Mouse (Mus musculus) myocyte (in vitro differentiated cells): ENCODE measurements around the gene Zbtb8os. TPM values are rescaled to one million over a fixed set of nuclear protein-coding genes. Genes with fewer than 3 reads are reported as not detected.
A peak's percentile ranks its signal among the peaks of the same experiment; 100 is the strongest.

Experiments
- H3K27me3 ChIP-seq: one replicate; pipeline ENCODE4 v1.6.1; 2011; ENCODE audit not compliant: control insufficient read depth, insufficient read depth, insufficient read length
- H3K36me3 ChIP-seq: one replicate; pipeline ENCODE4 v1.6.1; 2011; ENCODE audit not compliant: control insufficient read depth, insufficient read depth
- H3K4me2 ChIP-seq: one replicate; pipeline ENCODE4 v1.6.1; 2011; ENCODE audit warnings: low read depth, control low read depth
- H3K4me3 ChIP-seq: one replicate; pipeline ENCODE4 v1.5.1; 2011; ENCODE audit warnings: mild to moderate bottlenecking, control low read depth, moderate library complexity
- H3K79me2 ChIP-seq: one replicate; pipeline ENCODE4 v1.6.1; 2011; ENCODE audit not compliant: control insufficient read depth, insufficient read depth
- H3ac ChIP-seq: one replicate; pipeline ENCODE4 v1.6.1; 2011; ENCODE audit not compliant: control insufficient read depth, insufficient read length
- CEBPB ChIP-seq: IDR thresholded peaks from 2 replicates; pipeline ENCODE4 v1.6.1; 2011; ENCODE audit warnings: mild to moderate bottlenecking, moderate library complexity; ENCODE audit not compliant: poor library complexity, insufficient read depth, severe bottlenecking
- E2F4 ChIP-seq: IDR thresholded peaks from one replicate; pipeline ENCODE4 v1.6.1; 2011; ENCODE audit warnings: mild to moderate bottlenecking, control low read depth, moderate library complexity; ENCODE audit not compliant: insufficient read depth
- MAX ChIP-seq: IDR thresholded peaks from one replicate; pipeline ENCODE4 v1.6.1; 2011; ENCODE audit warnings: low read depth, mild to moderate bottlenecking, control low read depth
- MYOD1 ChIP-seq, 3 experiments: IDR thresholded peaks; one replicate each; pipeline ENCODE4 v1.6.1; 2011; ENCODE audit warnings: control low read depth in 2 of 3, low read depth in 2 of 3, mild to moderate bottlenecking in 2 of 3, moderate library complexity in 1 of 3; ENCODE audit not compliant: insufficient read length in 2 of 3, control insufficient read depth in 1 of 3
- MYOG ChIP-seq, 3 experiments: IDR thresholded peaks; one replicate each; pipeline ENCODE4 v1.6.1; 2011; ENCODE audit warnings: control low read depth in 2 of 3, low read depth in 2 of 3, mild to moderate bottlenecking in 2 of 3; ENCODE audit not compliant: insufficient read length in 2 of 3, control insufficient read depth in 1 of 3, insufficient read depth in 1 of 3
- POLR2A ChIP-seq: IDR thresholded peaks from one replicate; pipeline ENCODE4 v1.6.1; 2011; ENCODE audit warnings: low read depth, mild to moderate bottlenecking, control low read depth, moderate library complexity; ENCODE audit not compliant: insufficient read length
- POLR2AphosphoS2 ChIP-seq: IDR thresholded peaks from one replicate; pipeline ENCODE4 v1.6.1; 2011; ENCODE audit warnings: low read depth, control low read depth; ENCODE audit not compliant: insufficient read length
- REST ChIP-seq: IDR thresholded peaks from one replicate; pipeline ENCODE4 v1.6.1; 2011; ENCODE audit warnings: mild to moderate bottlenecking, control low read depth, moderate library complexity; ENCODE audit not compliant: insufficient read depth, insufficient read length
- SRF ChIP-seq: IDR thresholded peaks from one replicate; pipeline ENCODE4 v1.6.1; 2011; ENCODE audit warnings: low read depth; ENCODE audit not compliant: control insufficient read depth, insufficient read length
- TCF12 ChIP-seq: IDR thresholded peaks from one replicate; pipeline ENCODE4 v1.6.1; 2011; ENCODE audit warnings: mild to moderate bottlenecking, control low read depth; ENCODE audit not compliant: poor library complexity, insufficient read depth, severe bottlenecking
- TCF3 ChIP-seq: IDR thresholded peaks from one replicate; pipeline ENCODE4 v1.6.1; 2011; ENCODE audit warnings: low read depth, control low read depth; ENCODE audit not compliant: insufficient read length
- USF1 ChIP-seq: IDR thresholded peaks from one replicate; pipeline ENCODE4 v1.6.1; 2011; ENCODE audit warnings: low read depth, mild to moderate bottlenecking, control low read depth, moderate library complexity
- polyA plus RNA-seq: library from polyadenylated mRNA; unstranded; fragments of >200 nt; fragmentation: generic; extraction: Trizol; gene quantifications from one replicate; pipeline ENCODE4 v1.2.1, GENCODE M21; 2012; ENCODE audit warnings: missing spikeins

Gene Zbtb8os
- polyA plus RNA-seq, 1 experiment = 34.5 TPM

- Histone ChIP-seq H3K27me3 (no peaks in the 10 kb centered on the region), H3K4me2 (no peak overlapping the region), H3K79me2 (no peaks in the 10 kb centered on the region), H3ac (no peak overlapping the region), H3K4me3 (no peak overlapping the region), H3K36me3 (no peaks in the 10 kb centered on the region)
- TF ChIP-seq CEBPB (no peak), MYOD1 (IDR thresholded peaks at IDR 0.05; ENCODE audit: control insufficient read depth in 1 of 3, insufficient read length in 2 of 3, low read depth in 2 of 3) (no peak)
Observed at GRCm38 (mm10) chr4:129383586-129383985, 48.1 kb downstream of the Zbtb8os start.

- Histone ChIP-seq H3K79me2 (no peaks in the 10 kb centered on the region), H3K4me2 (peak overlapping the region; percentile 56), H3ac (no peak overlapping the region), H3K4me3 (no peak overlapping the region), H3K36me3 (no peaks in the 10 kb centered on the region), H3K27me3 (no peaks in the 10 kb centered on the region)
- no peak for TF ChIP-seq REST
- no peak for TF ChIP-seq USF1
- TF ChIP-seq MAX = no peak
- TF ChIP-seq POLR2AphosphoS2 = no peak
- no peak for TF ChIP-seq TCF3
- TF ChIP-seq E2F4 = no peak
- no peak for TF ChIP-seq CEBPB
- no peak for TF ChIP-seq SRF
- TF ChIP-seq MYOD1 (IDR thresholded peaks at IDR 0.05; ENCODE audit: control insufficient read depth in 1 of 3, insufficient read length in 2 of 3, low read depth in 2 of 3) = no peak
- TF ChIP-seq MYOG (IDR thresholded peaks at IDR 0.05; ENCODE audit: control insufficient read depth in 1 of 3, insufficient read depth in 1 of 3, insufficient read length in 2 of 3, low read depth in 2 of 3) = no peak
- TF ChIP-seq POLR2A = no peak
Observed at GRCm38 (mm10) chr4:129384440-129384839, 48.9 kb downstream of the Zbtb8os start.

DNA sequence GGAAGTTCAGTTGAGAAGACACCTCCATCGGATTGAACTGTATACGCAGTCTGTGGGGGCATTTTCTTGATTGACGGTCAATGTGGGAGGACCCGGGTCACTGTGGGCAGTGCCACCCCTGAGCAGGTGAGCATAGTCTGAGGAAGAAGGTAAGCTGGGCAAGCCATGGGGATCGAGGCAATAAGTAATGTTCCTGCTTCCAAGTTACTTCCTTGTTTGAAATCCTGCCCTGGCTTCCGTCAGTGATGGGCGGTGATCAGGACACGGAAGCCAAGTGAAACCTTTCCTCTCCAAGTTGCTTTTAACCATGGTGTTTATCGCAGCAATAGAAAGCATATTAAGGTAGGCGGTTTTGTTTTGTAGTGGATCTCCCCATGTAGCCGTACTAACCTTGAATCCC is 50.2 kb downstream of the Zbtb8os start:
- TF ChIP-seq POLR2AphosphoS2 (no peak), MYOD1 (IDR thresholded peaks at IDR 0.05; ENCODE audit: control insufficient read depth in 1 of 3, insufficient read length in 2 of 3, low read depth in 2 of 3) (no peak), CEBPB (no peak), USF1 (no peak), TCF12 (no peak), E2F4 (no peak), MYOG (IDR thresholded peaks at IDR 0.05; ENCODE audit: control insufficient read depth in 1 of 3, insufficient read depth in 1 of 3, insufficient read length in 2 of 3, low read depth in 2 of 3) (no peak), REST (no peak), TCF3 (no peak), SRF (no peak), POLR2A (no peak)
- Histone ChIP-seq H3K79me2 (no peaks in the 10 kb centered on the region), H3K36me3 (no peaks in the 10 kb centered on the region), H3K27me3 (no peaks in the 10 kb centered on the region), H3ac (no peak overlapping the region), H3K4me2 (no peak overlapping the region), H3K4me3 (no peak overlapping the region)

DNA sequence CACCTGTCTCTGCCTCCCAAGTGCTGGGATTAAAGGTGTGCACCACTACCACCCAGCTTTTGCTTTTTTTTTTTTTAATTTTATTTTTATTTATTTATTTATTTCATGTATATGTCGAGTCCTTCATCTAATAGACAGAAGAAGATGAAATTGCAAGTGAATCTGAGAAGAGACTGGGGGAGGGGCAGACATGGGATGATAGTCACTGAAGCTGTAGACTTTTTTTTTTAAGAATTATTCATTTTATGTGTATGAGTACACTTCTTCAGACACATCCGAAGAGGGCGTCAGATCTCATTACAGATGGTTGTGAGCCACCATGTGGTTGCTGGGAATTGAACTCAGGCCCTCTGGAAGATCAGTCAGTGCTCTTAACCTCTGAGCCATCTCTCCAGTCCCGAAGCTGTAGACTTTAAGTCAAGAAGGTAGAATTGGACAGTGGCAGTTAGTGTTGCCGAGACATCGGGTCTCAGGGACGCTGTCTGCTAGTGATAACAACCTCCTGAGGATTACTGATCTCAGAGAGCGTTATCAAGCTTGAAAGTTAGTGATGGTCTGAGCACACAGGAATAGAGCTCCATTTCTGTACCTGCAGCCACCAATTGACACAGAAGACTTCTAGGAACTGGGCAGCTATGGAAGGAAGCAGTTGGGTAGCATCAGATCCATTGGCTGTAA is 50.9 kb downstream of the Zbtb8os start:
- TF ChIP-seq MYOD1 (IDR thresholded peaks at IDR 0.05; ENCODE audit: control insufficient read depth in 1 of 3, insufficient read length in 2 of 3, low read depth in 2 of 3) (no peak), TCF12 (no peak), E2F4 (no peak), CEBPB (no peak), POLR2A (no peak), MAX (no peak)
- H3K36me3 ChIP-seq = no peaks in the 10 kb centered on the region
- no peak overlapping the region for H3ac ChIP-seq
- no peaks in the 10 kb centered on the region for H3K79me2 ChIP-seq
- H3K4me2 ChIP-seq = no peak overlapping the region
- no peaks in the 10 kb centered on the region for H3K27me3 ChIP-seq
- H3K4me3 ChIP-seq = no peak overlapping the region

DNA sequence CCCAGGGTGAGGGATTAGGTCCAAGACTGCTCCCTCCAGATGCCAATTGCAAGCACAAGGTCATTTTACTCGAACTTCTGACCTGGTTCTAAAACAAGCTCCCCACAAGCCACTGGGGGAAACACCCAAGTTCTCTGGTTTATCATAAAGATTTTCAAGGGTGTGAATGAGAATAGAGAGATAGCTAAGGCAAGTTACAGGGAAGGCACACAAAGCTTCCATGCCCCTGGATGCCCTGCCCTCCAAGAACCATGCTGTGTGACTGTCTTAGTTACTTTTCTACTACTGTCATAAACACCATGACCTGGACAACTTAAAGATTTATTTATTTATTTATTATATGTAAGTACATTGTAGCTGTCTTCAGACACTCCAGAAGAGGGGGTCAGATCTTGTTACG is 51.5 kb downstream of the Zbtb8os start:
- no peaks in the 10 kb centered on the region for H3K36me3 ChIP-seq
- H3K4me3 ChIP-seq = no peak overlapping the region
- no peak overlapping the region for H3ac ChIP-seq
- H3K4me2 ChIP-seq = no peak overlapping the region
- H3K79me2 ChIP-seq = no peaks in the 10 kb centered on the region
- H3K27me3 ChIP-seq = no peaks in the 10 kb centered on the region
- TF ChIP-seq POLR2AphosphoS2 = no peak
- no peak for TF ChIP-seq USF1
- TF ChIP-seq TCF3 = no peak
- TF ChIP-seq MYOD1 (IDR thresholded peaks at IDR 0.05; ENCODE audit: control insufficient read depth in 1 of 3, insufficient read length in 2 of 3, low read depth in 2 of 3) = no peak
- no peak for TF ChIP-seq E2F4
- no peak for TF ChIP-seq POLR2A
- no peak for TF ChIP-seq MYOG (IDR thresholded peaks at IDR 0.05; ENCODE audit: control insufficient read depth in 1 of 3, insufficient read depth in 1 of 3, insufficient read length in 2 of 3, low read depth in 2 of 3)
- TF ChIP-seq REST = no peak
- TF ChIP-seq CEBPB = no peak
- no peak for TF ChIP-seq MAX
- TF ChIP-seq SRF = no peak
- no peak for TF ChIP-seq TCF12
